Mouse (Mus musculus) ES-E14 (cell line): ENCODE measurements around the gene Rxrb. TPM values are rescaled to one million over a fixed set of nuclear protein-coding genes. Genes with fewer than 3 reads are reported as not detected.
A peak's percentile ranks its signal among the peaks of the same experiment; 100 is the strongest.

Experiments used
- DNase-seq: peaks from one replicate; pipeline ENCODE4 v3.0.0-alpha.2; 2013; ENCODE audit warnings: low read depth, low spot score
- H3K27ac ChIP-seq: 2 replicates; pipeline ENCODE4 v1.5.1; 2012; ENCODE audit warnings: low read depth, mild to moderate bottlenecking, low read length, moderate library complexity, mixed read lengths; ENCODE audit not compliant: poor library complexity, insufficient read depth, severe bottlenecking
- H3K36me3 ChIP-seq: 2 replicates; pipeline ENCODE4 v1.6.1; 2012; ENCODE audit warnings: mild to moderate bottlenecking, low read length, moderate library complexity, mixed read lengths; ENCODE audit not compliant: control insufficient read depth, poor library complexity, insufficient read depth, severe bottlenecking
- H3K4me1 ChIP-seq, 2 experiments: fragments of 150-350 bp in 1 of 2; sonication (generic) in 1 of 2; 2 replicates each; pipeline ENCODE4 v1.6.1; 2012; ENCODE audit warnings: low read length in 2 of 2, mild to moderate bottlenecking in 1 of 2, mixed read lengths in 1 of 2; ENCODE audit not compliant: control insufficient read depth in 2 of 2, insufficient read depth in 2 of 2, poor library complexity in 1 of 2
- H3K4me3 ChIP-seq, 2 experiments: fragments of 150-350 bp in 1 of 2; sonication (generic) in 1 of 2; 2 replicates each; pipeline ENCODE4 v1.5.1; 2012; ENCODE audit warnings: low read length in 2 of 2, low read depth in 1 of 2, mild to moderate bottlenecking in 1 of 2, mixed read lengths in 1 of 2; ENCODE audit not compliant: insufficient read depth in 1 of 2, poor library complexity in 1 of 2, severe bottlenecking in 1 of 2
- H3K9ac ChIP-seq: 2 replicates; pipeline ENCODE4 v1.6.1; 2012; ENCODE audit warnings: low read depth, mild to moderate bottlenecking, low read length, mixed read lengths; ENCODE audit not compliant: poor library complexity, insufficient read depth, severe bottlenecking
- H3K9me3 ChIP-seq: fragments of 150-350 bp; sonication (generic); 2 replicates; pipeline ENCODE4 v1.6.1; 2012; ENCODE audit warnings: low read depth, mild to moderate bottlenecking, low read length; ENCODE audit not compliant: control insufficient read depth, insufficient read depth
- CHD2 ChIP-seq: IDR thresholded peaks from 2 replicates; pipeline ENCODE4 v1.6.1; 2014; ENCODE audit warnings: mild to moderate bottlenecking, low read depth, low read length, inconsistent platforms
- HCFC1 ChIP-seq: IDR thresholded peaks from 2 replicates; pipeline ENCODE4 v1.6.1; 2012; ENCODE audit warnings: low read length, inconsistent platforms, borderline replicate concordance; ENCODE audit not compliant: insufficient read depth
- MAFK ChIP-seq: IDR thresholded peaks from 2 replicates; pipeline ENCODE4 v1.6.1; 2014; ENCODE audit warnings: mild to moderate bottlenecking, low read depth, low read length, inconsistent platforms; ENCODE audit not compliant: insufficient read depth
- ZC3H11A ChIP-seq: IDR thresholded peaks from 2 replicates; pipeline ENCODE4 v1.6.1; 2012; ENCODE audit warnings: low read depth, mild to moderate bottlenecking, inconsistent platforms, low read length, borderline replicate concordance
- ZNF384 ChIP-seq: IDR thresholded peaks from 2 replicates; pipeline ENCODE4 v1.6.1; 2012; ENCODE audit warnings: low read depth, low read length, inconsistent platforms
- in situ Hi-C, 2 experiments: fragments of 600-800 bp; cut with MboI; formaldehyde crosslinking; loops; one replicate each; pipeline ENCODE4 v1.15.1; 2025; ENCODE audit warnings: low sequenced_read_pairs in 2 of 2, inconsistent platforms in 1 of 2; ENCODE audit not compliant: unreplicated experiment in 2 of 2
- total RNA-seq: library from RNA; depleted of rRNA; stranded (reverse); fragments of 300-350 nt; gene quantifications from 2 replicates; pipeline ENCODE4 v1.2.3, GENCODE M21; 2012

The Rxrb gene
- total RNA-seq, 1 experiment, result 52.4 TPM

GRCm38 (mm10) chr17:34033441-34033840, 1.8 kb downstream of the Rxrb start:
- H3K9ac ChIP-seq, result no peak overlapping the region
- H3K27ac ChIP-seq, result no peak overlapping the region
- peaks cover 56% of the 10 kb centered on the region for H3K36me3 ChIP-seq
- TF ChIP-seq MAFK (no peak), CHD2 (no peak), ZC3H11A (no peak), HCFC1 (no peak), ZNF384 (no peak)
- no peaks in the 10 kb centered on the region for H3K9me3 ChIP-seq
- in situ Hi-C loops, result no loop called here
- DNase-seq, result no peak
- no peak overlapping the region for H3K4me3 ChIP-seq
- H3K4me1 ChIP-seq, result peaks cover 3 to 13% of the 10 kb centered on the region in 2 experiments; a peak in 2 of 4 replicates

GRCm38 (mm10) chr17:34034064-34034463, 2.5 kb downstream of the Rxrb start:
- no peak overlapping the region for H3K27ac ChIP-seq
- DNase-seq, result peak; percentile 79
- in situ Hi-C loops, result no loop called here
- TF ChIP-seq MAFK, result no peak
- TF ChIP-seq CHD2, result no peak
- TF ChIP-seq ZNF384, result no peak
- TF ChIP-seq HCFC1, result no peak
- peaks cover 3 to 15% of the 10 kb centered on the region in 2 experiments; a peak in 2 of 4 replicates for H3K4me1 ChIP-seq
- H3K9ac ChIP-seq, result no peak overlapping the region
- peaks cover 50% of the 10 kb centered on the region for H3K36me3 ChIP-seq
- H3K9me3 ChIP-seq, result no peaks in the 10 kb centered on the region
- H3K4me3 ChIP-seq, result no peak overlapping the region

DNA sequence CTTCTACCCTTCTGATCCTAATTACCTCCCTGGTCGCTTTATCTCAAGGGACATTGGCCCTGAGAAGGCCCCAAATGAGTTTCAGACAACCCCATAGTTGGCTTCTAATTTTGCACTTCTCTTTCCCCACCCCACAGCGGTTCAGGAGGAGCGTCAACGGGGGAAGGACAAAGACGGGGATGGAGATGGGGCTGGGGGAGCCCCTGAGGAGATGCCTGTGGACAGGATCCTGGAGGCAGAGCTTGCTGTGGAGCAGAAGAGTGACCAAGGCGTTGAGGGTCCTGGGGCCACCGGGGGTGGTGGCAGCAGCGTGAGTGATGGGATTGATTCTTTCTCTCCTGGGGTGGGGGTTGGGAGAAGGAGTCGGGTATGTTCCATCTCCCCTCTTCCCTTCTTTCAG, 3.9 kb downstream of the Rxrb start:
- Histone ChIP-seq H3K4me1 (peaks cover 0 to 11% of the 10 kb centered on the region in 2 experiments; a peak in 1 of 4 replicates), H3K27ac (no peak overlapping the region), H3K9ac (no peak overlapping the region), H3K36me3 (peaks cover 36% of the 10 kb centered on the region), H3K9me3 (no peaks in the 10 kb centered on the region), H3K4me3 (no peak overlapping the region)
- TF ChIP-seq HCFC1, result no peak
- no peak for TF ChIP-seq ZC3H11A
- no peak for TF ChIP-seq CHD2
- TF ChIP-seq MAFK, result no peak
- TF ChIP-seq ZNF384, result no peak
- DNase-seq, result no peak
- in situ Hi-C loops, result no loop called here

GRCm38 (mm10) chr17:34036647-34037046, 5.0 kb downstream of the Rxrb start:
- H3K4me3 ChIP-seq, result no peak overlapping the region
- no peaks in the 10 kb centered on the region for H3K9me3 ChIP-seq
- DNase-seq, result no peak
- no peak overlapping the region for H3K9ac ChIP-seq
- TF ChIP-seq ZNF384 (no peak), CHD2 (no peak), ZC3H11A (no peak), HCFC1 (no peak), MAFK (no peak)
- no peak overlapping the region for H3K27ac ChIP-seq
- H3K4me1 ChIP-seq, result peaks cover 0 to 8% of the 10 kb centered on the region in 2 experiments; a peak in 1 of 4 replicates
- H3K36me3 ChIP-seq, result peaks cover 33% of the 10 kb centered on the region
- in situ Hi-C loops, result no loop called here

GRCm38 (mm10) chr17:34037241-34037640, 5.6 kb downstream of the Rxrb start:
- no peak overlapping the region for H3K4me3 ChIP-seq
- TF ChIP-seq ZNF384 (no peak), CHD2 (no peak), MAFK (no peak), HCFC1 (no peak), ZC3H11A (no peak)
- peaks cover 0 to 8% of the 10 kb centered on the region in 2 experiments; a peak in 1 of 4 replicates for H3K4me1 ChIP-seq
- H3K9me3 ChIP-seq, result no peaks in the 10 kb centered on the region
- in situ Hi-C loops, result no loop called here
- peaks cover 33% of the 10 kb centered on the region for H3K36me3 ChIP-seq
- H3K27ac ChIP-seq, result no peak overlapping the region
- DNase-seq, result no peak
- no peak overlapping the region for H3K9ac ChIP-seq
